Mouse (Mus musculus) C2C12 (cell line): ENCODE data around the gene Slc36a4.

ENCODE experiments used
- CTCF ChIP-seq: IDR thresholded peaks from one replicate; pipeline ENCODE4 v1.5.1; 2011; ENCODE audit not compliant: control insufficient read depth, insufficient read depth, insufficient read length
- MYOD1 ChIP-seq: IDR thresholded peaks from one replicate; pipeline ENCODE4 v1.6.1; 2011; ENCODE audit warnings: low read depth; ENCODE audit not compliant: control insufficient read depth, insufficient read length
- USF1 ChIP-seq: IDR thresholded peaks from one replicate; pipeline ENCODE4 v1.6.1; 2011; ENCODE audit warnings: low read depth, mild to moderate bottlenecking, control low read depth, moderate library complexity

- TF ChIP-seq CTCF (no peak), MYOD1 (no peak), USF1 (no peak)
Measured at GRCm38 (mm10) chr9:15717363-15717762, 7.8 kb downstream of the Slc36a4 start.
